Mouse (Mus musculus) spleen, adult 18-20 months (tissue): ENCODE measurements at regions not wholly inside any gene's neighbourhood (a gene's known extent, or its start where the extent isn't known, plus 50 kb on each side); places are given as distances from the start of the nearest gene placed in this dataset.

Experiments
- DNase-seq, 2 experiments: peaks; one replicate each; pipeline ENCODE4 v3.0.0; 2022; ENCODE audit warnings: mixed read lengths in 2 of 2

DNA sequence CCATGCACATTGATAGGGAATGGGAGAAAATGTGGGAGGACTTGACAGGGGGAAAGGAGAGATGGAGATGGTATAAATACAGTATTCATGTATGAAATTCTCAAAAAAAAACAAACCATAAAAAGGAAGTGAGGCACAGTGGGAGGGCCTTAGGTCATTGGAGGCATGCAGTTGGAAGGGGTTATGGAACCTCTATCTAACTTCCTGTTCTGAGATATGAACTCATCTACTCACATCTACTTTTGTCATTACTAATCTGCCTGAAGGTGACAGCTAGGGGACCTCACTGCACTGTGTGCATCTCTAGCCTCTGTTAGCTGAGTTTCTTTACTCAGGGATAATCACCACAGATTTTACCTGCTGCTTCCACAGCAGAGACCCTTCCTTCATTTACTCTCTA is 366.3 kb upstream of the Prickle1 start:
- DNase-seq, result no peak

- no peak for DNase-seq
Observed at GRCm38 (mm10) chr15:93959931-93960330, 364.2 kb upstream of the Prickle1 start.

DNA sequence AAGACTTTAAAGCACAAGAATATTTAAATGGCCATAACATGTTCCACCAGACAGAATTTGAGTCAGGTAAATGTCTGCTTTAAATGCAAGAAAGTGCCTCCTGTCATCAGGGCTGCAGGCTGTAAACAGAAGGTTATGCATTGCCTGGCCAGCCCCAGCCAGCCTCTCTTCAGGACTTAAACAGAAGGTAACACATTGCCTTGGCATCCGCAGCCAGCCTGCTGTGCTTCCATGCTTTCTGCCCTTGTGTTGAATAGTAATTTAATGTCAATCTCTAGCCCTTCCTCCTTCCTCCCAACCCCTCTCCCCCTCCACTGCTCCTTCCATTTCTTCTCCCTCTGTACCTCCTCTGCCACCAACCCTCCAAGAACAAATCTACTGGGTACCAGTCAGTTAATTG is 362.4 kb upstream of the Prickle1 start:
- DNase-seq, result no peak

- DNase-seq, result no peak
Observed at GRCm38 (mm10) chr15:93956801-93957200, 361.1 kb upstream of the Prickle1 start.

DNA sequence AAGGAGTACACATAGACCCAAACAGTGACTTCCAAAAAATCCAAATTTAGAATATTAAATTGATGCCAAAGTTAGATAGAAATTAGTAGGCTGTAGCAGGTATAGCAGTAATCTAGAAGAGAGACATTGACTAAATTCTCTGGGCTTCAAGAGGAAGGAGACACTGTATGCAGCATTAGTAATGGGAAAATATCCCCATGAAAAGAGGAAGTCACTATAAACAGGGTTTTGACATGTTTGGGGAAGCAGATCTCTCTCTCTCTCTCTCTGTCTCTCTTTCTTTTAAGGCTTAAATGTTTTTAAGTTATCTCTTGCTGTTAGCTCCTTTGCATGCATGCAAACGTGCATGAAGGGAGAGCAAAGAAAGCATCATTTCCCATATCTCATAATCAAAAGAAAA is 357.9 kb upstream of the Prickle1 start:
- no peak for DNase-seq

- no peak for DNase-seq
Observed at GRCm38 (mm10) chr15:93950441-93950840, 354.8 kb upstream of the Prickle1 start.

DNA sequence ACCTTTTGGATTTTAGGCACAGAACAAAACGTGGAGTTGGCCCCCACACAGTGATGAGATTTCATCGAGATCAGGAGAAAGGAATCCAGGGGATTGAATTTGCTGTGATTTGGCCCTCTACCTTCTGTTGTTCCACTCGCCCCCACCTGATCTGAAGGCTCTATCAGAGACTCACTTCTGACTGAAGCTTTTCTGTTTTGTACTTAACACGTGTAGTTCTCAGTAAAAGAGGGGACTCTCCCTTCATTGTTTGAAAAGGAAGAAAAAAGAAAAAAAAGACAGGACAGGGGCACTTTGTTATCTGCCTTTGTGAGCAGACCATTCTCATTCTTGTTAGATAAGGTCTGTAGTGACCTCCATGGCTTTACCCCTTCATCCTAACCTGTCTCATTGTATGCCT is 353.2 kb upstream of the Prickle1 start:
- DNase-seq, result no peak

DNA sequence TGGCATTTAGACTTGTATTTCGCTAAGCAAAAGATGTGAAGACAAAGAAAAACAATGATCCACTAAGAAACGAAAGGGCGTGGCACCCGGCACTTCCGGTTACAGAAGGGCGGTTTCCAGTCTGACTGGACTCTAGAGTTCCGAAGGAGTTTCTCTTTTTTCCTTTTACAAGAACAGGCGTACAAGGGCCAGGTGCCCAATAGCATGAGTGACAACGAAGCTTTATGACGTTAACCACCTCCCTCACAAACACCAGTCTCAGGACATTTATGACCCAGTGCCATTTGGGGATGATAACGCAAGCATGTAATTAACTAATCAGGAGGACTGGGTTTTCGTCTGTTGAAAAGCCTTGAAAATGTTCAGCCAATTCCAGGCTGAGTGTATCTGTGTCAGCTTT is 347.9 kb upstream of the Prickle1 start:
- no peak for DNase-seq

DNA sequence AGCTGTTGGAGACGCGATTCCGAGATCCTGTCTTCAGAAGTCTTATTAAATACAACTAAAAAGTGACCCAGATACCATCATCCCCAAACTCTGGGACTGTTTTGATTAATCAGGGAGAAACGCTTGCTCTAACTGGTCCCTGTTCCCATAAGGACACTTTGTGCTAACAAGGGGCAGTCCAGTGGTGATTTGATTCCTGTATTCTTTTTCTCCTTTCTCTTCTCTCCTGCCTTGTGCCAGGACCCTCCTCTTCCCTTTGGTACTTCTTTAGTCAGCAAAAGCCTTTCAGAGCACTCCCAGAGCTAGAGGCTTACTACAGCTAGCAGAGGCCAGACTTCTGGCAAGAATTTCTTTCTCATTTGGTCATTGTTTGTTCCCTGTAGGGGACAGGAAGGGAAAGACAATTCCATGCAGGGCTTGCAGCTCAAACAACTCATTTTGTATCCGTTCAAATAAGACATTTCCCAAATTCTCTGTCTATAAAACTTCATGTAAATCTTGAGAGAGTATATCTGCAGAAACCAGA is 337.3 kb upstream of the Prickle1 start:
- DNase-seq, result no peak

GRCm38 (mm10) chr15:93926842-93927241 is 331.2 kb upstream of the Prickle1 start:
- no peak for DNase-seq

GRCm38 (mm10) chr15:93926262-93926661 is 330.6 kb upstream of the Prickle1 start:
- no peak for DNase-seq

GRCm38 (mm10) chr15:93921457-93922234 is 326.0 kb upstream of the Prickle1 start:
- no peak for DNase-seq

DNA sequence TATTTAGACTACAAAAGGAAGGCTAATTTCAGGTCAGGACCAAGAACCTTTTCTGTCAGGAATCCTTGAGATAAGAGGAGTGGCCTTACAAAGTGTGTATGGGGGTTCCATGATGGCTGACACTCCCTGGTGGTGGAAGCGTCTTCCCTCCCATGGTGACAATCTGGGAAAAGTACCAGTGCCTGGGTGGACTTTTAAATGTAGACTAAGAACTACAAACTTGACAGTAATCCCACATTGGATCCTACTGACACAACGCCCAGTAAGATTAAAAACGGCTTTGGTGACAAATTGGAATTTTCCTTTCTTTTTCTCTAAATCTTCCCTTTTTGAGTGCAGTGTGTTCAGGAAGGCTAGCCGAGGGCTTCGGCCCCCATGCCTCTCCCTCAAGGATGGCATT is 325.3 kb upstream of the Prickle1 start:
- no peak for DNase-seq

GRCm38 (mm10) chr15:93919577-93919976 is 323.9 kb upstream of the Prickle1 start:
- DNase-seq, result no peak

DNA sequence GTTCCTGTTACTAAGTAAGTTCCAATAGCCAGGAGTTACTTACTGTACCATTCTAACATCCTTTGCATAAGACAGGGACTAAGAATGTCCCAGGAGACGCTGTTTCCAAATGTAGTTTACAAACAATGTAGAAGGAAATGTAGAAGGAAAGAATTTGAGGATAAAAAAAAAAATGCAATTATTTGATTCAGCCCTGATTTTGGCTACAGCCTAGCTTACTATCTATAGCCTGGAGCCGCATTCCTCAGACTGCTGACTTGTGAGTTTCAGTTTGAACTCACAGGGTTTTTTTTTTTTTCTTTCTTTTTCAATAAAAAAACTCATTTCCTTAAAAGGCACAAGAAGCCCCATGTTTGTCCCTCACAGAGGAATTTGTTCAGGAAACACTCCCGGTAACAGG is 321.2 kb upstream of the Prickle1 start:
- DNase-seq, result no peak

DNA sequence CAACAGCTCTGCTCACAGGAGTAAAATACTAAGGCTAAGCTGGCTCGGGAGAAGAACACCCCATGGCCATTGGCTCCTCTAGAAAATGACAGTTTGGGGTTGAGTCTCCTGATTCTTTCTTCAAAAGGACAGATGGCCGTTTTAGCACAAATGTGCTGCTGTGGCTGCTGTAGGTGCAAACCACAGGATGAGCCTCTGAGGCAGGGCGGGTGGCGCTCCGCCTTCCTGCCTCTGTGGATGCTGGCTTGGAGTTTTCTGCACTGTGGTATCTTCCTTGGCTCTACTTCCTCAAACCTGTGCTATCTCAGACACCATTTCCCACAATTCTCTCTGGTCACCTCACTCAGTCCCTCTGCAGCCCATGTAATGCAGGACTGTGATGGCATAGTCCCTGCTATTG is 317.8 kb upstream of the Prickle1 start:
- DNase-seq, result no peak

DNA sequence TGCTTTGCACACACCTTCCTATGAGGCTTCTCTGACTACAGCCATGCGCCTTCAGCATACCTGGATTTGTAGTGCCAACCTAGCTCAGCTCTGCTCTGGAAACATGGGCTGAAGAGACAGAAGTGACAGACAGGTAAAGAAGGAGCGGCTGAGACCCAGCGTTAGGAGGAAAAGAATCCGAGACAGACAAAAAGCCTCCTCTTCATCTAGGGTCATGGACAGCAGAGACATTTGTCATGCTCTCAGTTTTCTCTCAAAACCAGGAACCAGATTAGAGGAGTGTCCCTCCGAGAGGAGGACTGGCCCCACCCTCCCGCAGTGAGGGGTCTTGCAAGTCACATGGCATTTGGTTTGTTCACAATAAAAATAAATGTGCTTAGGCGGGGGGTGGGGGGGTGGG is 317.4 kb upstream of the Prickle1 start:
- DNase-seq, result no peak

DNA sequence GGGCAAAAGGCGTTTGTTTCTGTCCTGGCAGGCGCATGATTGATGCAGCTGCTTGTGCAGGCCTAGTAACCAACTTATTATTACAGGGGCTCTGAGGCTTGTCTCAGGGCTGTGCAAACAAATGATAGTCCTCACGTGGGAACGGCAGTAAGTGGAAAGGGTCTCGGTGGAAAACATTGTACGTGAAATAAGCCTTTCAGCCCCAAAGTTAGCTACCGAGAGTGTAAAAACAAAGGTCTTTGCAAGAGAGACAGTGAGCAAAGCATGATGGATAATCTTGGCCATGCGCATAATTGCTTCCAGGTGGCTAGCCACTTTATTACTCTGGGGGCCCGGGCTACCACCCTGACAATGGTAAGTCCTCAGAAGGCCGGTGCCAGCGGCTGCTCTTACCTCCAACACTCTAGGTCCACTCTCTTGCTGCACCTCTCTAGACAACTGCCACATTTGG is 315.3 kb upstream of the Prickle1 start:
- no peak for DNase-seq

DNA sequence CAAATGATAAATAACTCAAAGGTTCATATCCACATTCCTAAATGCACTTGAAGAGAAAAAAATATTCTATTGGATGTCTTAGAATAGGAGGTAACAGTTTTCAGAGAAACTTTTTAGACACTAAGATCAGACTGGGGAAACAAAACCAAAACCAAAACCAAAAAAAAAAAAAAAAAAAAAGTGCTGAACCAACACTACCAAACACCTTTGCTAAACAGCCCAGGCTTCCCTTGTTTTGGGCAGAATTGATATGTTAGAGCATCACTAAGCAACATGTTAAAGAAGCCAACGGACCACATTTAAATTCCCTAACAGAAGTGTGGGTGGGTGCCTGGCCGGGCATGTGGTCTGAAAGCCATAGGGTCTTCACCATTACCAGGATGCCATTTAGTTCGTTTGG is 314.5 kb upstream of the Prickle1 start:
- DNase-seq, result no peak

DNA sequence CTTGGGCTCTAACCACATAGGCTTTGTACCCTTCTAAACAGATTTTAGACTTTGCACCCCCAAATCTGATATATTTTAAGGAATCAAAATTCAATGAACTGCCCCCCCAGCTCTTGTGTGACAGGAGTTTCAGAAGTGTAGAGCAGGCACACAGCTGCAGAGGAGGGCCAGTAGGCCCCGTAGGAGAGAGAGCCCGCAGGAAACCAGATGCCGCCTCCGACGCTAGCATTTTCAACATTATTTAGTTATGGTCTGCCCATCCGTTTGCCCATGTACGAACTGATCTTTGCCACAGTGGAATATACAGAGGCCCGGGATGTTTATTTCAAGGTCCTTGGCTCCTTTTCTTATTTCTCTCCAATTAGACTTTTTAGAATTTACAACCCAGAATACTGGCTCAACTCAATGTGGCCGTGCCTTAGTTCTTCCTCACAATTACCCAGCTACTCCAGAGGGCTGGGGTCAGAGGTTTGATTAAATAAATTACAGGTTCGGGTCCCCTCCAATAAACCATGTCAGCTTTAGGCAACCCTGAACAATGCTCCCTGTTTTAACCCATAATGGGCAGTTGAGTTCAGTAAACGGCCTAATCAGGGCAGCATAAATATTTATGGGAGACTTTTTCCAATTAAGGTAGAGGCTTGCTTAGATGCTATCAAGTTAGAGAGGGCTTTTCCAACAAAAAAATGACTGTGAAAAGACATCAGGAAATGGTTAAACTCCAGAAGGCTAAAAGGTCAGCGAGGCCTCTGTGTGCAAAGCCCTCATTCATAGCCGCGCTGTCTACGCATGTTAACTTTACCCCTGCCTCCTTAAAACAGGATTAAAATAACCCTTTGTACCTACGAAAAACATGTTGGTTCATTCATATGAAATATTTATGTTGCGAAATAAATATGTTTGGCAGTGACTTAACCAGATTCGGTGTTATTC is 308.2 kb upstream of the Prickle1 start:
- no peak for DNase-seq

DNA sequence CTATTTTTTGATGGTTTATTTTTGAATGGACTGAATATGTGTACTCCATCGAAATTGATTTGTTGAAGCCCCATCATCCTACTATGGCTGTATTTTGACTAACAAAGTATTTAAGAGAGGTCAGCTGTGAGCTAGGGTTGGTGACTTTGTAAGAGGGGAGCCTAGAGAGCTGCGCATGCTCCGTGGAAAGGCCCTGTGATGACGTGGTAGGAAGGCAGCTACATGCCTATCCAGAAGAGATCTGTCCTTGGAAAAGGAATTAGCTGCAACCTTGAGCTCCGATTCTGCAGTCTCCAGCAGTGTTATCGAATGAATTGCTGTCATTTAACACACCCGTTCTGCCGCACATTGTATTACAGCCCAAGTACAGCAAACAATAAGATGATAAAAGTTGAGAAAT is 287.1 kb upstream of the Prickle1 start:
- no peak for DNase-seq

DNA sequence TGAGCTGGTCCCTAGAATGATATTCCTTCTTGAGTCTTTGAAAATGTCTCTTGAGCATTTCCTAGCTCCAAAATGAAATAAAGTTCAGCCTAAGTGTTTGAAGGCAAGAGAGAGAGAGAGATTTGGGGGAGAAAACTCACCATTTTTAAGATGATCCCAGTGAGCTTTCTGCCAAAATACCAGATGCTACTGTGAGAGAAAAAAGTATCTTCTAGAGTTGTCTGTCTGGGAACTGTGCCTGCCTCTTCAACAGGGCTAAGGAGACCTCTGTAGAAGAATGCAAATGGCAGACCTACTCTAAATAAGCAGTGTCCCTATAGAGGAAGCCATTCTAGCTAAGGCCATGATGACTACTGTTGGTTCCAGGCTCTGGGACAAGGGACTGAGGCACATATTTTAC is 285.6 kb upstream of the Prickle1 start:
- no peak for DNase-seq

DNA sequence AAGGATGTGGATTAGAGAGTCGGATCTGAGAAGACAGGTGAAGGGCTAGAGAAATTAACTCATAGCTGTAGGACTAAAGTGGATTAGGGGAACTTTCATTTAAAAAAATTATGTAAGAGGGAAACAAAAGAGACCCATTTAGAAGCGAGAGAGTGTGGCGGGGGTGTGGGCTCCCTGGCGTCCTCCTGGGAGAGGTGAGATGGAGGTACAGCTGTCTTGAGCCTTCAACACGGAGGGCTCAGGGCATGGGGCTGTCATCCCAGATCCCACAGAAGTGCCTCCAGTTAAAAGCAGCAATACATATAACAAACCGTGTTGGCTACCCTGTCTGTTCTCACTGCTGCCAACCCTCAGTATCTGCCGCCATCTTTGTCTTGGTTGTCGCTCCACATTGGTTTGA is 284.6 kb upstream of the Prickle1 start:
- no peak for DNase-seq

DNA sequence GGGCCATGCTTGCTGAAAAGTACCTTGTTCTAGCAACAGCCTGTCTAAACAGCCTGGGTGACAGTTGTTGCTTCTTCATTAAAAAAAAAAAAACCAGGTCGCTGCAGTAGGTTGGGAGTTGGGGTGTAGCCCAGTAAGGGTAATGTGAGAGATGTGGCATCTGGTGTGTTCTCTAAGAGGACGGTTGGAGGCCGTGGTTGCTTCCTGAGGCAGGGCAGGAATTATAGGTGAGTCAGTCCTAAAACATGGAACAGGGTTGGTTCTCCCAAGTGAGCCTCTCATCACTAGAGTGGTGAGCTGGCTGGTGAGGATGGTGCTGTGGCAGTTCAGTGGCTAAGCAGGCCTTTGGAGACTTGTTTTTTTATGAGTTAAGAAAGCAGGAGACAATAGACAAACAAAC is 283.3 kb upstream of the Prickle1 start:
- no peak for DNase-seq
